Mouse (Mus musculus) layer of hippocampus, adult 11-12 months (tissue): ENCODE measurements around the gene Gm20696.

Experiments
- DNase-seq: peaks from one replicate; pipeline ENCODE4 v3.0.0; 2022; ENCODE audit warnings: low spot score

Gm20696 gene

DNA sequence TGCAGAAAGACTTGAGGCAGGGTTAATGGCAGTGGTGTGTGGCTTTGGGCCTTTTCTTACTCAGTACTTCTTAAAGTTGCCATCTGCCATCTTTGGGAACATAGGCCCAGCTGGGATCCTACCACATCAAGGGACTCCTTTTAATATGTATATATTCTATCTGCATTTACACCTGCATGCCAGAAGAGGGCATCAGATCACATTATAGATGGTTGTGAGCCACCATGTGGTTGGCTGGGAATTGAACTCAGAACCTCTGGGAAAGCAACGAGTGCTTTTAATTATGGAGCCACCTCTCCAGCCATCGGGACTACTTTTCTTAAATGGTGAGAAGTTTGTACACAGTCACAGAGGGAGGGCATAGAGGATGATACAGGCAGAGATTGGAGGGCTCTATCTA lies 93.3 kb downstream of the Gm20696 start:
- no peak for DNase-seq

DNA sequence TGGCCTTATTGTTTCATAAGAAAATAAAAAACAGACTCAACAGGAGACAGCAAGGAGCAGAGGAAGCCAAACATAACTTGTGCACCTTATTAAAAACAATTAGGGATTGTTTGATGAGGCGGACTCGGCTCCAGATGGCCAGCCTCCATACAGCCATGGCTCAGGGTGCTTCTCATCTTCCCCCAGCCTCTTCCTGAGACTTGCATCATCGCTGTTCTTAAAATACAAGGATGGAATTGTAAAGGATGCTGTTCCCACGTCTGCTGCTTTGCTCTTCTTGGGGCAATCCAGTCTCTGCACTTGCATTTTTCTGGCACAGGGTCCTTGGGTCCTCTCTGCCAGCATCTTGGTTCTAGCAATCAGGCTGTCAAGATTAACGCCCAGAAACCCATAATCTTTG lies 94.5 kb downstream of the Gm20696 start:
- no peak for DNase-seq

DNA sequence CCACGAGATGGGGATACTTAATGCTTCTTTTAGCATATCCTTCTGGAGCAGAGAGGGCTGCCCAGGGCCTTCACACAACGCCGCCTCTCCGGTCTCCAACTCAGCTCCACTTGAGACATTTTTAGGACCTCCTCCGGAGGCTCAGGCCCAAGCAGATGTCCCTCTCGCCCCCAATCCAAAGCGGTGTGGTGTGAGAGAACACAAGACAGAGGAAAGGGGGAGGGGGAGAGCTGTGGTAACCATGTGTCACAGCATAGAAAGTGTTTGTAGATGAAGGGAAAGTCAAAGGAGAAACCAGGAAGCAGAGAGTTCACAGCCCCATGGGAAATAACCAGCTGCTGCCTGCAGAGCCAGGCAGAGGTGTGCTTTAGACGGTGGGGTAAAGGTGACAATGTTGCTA lies 99.7 kb downstream of the Gm20696 start:
- DNase-seq, result no peak

DNA sequence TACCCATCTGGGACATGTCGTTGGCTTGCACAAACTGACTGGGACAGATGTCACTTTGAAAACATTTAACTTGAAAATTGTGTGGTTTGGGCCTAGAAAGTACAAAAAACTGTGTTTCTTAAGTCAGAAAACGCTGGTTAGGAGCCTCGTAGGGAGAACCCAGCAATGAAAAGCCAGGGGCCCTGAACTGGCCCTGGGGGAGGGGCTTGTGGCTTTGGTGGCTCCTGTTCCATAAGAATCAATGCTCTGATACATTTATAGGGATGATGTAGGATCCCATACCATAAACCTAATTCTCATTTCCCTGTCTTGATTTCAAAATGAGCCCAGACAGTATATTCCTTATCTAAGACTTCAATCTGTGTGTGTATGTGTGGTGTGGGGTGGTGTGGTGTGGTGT lies 101.8 kb downstream of the Gm20696 start:
- no peak for DNase-seq

DNA sequence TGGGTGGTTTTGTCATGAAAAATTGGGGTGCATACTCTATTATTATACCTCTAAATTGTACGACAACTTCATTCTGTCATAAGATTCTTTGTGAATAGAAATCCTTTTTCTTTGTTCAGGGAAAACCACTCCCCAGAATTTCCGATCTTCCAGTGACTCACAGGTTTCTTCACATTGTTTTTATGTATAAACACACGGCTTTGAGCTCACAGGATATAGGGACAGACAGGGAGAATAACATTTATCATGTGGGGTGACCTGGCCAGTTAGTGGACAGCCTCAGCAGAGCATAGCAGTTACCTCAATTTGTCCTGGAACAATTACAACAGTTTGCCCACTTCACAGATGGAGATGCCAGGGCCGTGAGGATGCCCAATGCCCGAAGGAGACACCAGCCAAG lies 109.6 kb downstream of the Gm20696 start:
- DNase-seq, result no peak

DNA sequence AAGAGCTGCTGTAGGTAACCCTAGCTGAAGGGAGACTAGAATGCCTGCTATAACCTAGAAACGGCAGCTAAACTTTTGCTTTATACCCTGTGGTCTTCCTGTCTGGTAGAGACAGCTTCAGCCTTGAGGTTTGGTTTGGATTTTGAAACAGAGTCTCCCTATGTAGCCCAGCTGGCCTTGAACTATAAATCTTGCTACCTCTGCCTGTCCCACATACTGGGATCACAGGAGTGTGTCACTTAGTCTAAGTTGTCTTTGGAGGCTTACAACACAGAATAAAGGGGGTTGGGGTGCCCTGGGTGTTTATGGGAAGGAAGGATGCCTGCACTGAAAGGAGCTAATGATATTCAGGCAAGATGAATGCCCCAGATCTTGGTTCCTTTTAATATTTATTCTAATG lies 113.8 kb downstream of the Gm20696 start:
- DNase-seq, result no peak

DNA sequence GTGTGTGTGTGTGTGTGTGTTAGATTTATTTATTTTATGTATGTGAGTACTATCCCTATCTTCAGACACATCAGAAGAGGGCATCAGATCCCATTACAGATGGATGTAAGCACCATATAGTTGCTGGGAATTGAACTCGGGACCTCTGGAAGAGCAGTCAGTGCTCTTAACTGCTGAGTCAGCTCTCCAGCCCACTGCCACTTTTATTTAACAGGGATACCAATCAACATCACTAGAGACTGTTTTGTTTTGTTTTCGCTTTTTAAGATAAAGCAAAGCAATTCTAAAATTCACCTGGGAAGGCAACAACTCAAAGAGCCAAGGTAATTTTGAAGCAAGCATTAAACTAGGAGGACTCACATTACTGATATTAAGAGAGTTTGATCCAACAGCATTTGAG lies 120.2 kb downstream of the Gm20696 start:
- DNase-seq, result no peak

DNA sequence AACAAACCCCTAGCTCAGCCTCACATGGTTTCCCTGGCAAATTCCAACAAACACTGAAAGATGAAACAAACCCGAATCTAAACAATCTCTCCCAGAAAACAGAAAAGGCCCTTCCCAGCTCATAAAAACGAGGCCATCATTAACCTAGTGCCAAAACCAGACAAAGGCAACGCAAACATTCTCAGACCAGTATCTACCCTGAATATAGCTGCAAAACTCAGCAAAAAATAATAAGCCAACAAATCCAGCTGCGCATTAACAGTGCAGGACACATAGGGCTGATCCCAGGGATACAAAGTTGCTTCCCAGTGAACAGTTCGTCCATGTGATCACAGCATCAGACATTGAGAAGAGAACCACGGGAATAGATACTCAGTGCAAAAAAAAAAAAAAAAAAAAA lies 121.2 kb downstream of the Gm20696 start:
- no peak for DNase-seq

DNA sequence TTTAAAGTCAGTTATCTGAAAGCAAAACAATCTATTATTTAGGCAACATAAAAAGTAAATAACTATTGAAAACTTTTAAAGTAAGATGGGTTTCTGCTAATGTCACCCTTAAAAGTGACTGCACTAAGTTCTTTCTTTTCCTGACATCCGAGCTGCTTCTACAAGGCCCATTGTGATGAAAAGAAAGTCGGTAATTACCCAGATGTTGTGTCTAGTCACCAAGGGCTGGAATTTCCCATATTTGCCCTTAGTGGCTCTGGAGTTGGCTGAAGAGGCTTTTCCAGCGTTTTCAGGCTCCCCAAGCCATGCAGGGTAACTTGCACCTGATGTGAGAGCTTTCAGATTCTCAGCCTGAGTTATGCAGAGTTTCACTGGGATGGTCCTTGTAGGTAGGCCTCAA lies 125.5 kb downstream of the Gm20696 start:
- DNase-seq, result no peak

DNA sequence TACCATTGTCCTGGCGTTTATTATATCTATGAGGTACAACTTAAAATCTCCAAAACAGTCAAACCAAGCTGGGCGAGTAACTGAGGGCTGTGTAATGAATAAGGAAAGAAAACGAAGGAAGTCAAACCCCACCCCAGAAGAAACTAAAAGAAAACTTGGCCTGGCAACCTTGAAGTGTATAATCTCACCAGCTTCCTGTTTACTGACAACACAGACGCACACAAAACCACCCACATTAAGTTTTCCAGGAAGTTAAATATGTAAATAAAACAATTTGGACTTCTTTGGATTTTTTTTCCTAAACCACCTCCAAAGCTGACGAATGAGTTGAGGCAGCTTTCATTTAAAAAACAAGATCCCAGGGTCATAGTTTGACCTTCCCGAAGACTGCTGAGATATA lies 125.9 kb downstream of the Gm20696 start:
- DNase-seq, result no peak

DNA sequence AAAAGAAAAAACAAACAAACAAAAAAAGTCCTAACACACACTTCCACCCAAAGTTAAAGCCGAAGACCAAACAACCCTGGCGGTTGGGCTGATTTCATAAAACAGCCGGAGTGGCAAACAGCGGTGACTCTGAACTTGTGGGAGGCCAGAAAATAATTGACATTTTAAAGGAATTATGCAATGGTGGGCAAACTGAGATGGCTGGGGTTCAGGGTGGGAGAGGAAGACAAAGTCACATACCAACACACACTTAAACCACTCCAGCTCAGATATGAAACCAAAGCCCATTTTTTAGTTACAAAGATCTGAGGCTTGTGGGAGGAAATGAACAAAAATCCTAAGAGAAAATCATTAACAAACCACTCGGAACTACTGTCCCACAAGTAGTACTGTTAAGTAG lies 126.5 kb downstream of the Gm20696 start:
- DNase-seq, result no peak

DNA sequence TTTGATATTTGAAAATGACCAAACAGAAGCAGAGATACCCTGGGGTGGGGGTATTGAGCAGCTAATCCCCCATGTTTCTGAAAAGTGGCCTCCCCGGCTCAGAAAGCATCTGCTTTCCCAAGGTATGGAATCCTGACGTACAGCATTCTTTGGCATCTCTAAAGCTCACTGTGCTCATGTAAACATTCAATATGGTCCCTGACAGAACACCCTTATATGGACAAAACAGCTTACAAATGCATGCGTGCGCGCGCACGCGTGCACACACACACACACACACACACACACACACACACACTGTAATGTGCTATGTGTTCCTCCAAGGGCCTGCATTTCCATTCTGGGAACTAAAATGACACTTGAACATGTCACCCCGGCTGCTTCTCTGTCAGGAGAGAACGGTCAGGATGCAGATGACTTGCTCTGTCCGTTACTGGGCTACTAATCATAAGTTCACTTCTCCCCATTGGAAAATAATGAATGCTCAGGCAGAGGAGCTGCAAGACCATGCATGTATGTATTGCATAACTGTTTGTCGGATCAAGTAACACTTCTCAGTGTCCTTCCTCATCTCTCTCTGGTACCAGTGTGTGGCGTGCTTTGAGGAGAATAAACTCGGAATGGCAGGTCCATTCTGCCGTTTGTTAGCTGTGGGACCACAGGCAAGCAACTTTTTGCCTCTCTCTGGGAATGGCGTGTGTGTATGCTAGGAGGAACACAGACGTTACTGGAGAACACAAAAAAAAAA lies 128.2 kb downstream of the Gm20696 start:
- no peak for DNase-seq

DNA sequence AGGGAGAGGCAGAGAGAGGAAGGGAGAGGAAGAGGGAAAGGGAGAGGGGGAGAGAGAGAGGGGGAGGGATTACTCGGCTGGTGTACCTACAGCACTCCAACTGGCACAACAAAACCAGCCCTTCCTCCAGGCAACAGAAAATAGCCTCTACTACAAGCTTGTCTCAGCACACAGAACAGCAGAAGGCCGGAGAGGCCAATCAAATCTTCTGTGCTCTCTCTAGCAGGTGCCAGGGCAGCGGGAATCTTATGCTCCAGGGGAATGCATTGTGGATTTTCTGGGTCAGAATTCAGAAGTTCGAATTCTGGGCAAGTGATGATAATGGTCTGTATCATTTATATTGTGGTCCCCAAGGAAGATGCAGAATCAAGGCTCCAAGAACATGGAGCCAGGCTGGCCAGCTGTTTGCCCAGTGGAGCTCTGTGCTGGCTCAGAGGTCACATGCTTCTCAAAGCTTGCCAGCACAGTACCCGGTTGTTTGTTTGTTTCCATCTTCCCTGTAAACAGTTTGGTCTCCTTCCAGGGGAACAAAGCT lies 132.3 kb downstream of the Gm20696 start:
- no peak for DNase-seq

DNA sequence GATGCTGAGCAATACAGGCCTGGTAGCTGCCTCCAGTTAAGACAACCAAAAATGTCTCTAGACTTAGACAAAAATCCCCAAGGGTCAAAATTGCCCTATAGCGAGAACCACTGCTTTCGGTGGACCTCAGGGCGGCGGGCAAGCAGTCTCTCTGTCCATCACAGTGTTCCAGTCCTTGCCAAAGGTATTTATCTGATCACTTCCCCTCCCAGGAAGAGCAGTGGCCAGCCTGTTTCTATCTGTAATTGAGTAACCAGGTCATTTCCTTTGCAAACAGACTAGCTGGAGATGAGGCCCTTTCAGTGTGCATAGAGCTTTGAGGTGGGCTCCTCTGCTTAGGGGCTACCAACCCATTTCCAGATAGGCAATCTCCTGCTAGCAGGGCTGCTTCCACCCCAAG lies 134.1 kb downstream of the Gm20696 start:
- no peak for DNase-seq

DNA sequence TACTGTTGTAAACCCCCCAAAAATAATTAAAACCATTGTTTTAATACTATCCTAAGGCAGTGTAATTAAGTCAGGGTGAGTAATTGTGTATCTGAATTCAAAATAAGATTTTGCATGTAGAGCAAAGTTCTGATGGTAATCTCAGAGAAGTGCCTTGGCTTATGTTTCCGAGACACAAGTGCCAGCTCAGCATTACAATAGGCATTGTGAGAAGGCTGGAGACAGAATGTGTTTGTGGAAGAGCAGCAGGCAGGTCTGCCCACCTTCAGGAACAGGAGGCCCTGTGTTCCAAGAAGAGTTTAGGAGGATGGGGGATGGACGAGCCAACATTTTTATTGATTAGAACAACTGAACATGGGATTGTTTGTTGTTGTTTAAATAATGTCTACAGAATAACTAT lies 137.6 kb downstream of the Gm20696 start:
- DNase-seq, result no peak

DNA sequence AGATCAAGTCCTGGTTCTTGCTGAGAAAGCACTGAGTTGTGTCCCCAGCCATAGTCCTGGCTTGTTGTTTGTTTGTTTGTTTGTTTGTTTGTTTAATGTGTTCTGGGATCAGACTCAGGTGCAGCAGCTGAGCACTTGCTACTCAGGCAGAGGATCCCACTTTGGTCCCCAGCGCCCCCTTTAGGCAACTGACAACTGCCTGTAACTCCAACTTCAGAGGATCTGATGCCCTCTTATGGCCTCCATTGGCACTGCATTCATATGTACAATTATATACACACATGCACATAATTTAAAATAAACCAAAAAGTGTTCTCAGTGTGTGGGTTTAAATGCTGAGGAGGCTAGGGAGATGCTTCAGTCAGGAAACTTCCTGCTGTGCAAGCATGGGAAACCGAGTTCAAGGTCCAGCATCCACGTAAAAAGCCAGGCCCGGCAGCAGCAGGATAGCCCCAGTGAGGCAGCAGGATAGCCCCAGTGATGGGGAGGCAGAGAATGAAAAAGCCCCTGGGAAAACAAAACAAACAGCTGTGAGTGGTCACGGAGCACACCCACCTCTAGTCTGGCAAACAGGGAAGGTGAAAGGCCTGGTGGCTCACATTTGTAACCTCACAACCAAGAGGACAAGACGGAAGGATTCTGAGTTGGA lies 139.0 kb downstream of the Gm20696 start:
- DNase-seq, result no peak

DNA sequence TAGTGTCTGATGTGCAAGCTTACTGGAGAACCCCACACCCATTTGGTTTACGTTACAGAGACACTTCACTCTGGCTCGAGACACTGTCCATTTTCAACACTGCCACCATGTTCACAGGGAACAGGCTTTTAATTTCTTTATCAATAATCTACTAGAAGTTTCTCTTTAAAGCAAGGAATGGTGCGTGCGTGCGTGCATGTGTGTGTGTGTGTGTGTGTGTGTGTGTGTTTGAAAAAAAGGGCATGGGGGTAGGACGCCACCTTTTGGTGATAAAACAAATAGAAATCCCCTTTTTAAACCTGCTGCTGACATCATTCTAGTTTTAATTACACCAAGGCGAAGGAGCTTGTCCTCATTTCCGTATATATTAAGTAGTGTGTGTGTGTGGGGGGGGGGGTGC lies 141.2 kb downstream of the Gm20696 start:
- DNase-seq, result peak; percentile 32

DNA sequence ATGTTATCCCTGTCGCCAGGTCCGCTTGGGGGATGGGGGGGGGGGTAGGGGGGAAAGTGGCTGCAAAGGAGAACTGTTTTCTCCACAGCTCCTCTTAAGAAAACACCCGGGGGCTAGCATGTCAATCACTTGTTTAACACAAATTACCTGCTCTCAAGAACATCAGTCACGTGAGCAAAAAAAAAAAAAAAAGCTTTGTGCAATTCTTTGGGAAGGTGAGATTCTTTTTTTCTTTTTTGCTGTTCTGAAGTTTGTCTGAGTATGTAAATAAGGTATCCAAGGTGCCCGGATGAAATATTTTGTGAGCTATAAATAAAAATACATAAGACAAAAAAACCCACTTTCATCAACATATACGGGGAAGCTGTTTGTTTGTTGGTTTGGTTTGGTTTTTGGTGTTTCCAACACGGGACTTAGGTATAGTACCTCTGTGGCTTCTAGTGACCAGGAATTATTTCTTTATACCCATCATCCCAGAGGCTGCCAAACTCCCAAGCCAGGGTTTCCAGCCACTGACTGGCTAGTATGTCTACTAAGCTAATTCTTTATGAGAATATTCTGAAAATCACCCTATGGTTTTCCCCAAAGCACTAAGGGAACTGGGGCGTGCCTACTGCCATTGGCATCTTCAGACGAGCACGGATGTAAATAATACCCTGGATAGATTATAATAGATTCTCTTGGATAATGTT lies 142.8 kb downstream of the Gm20696 start:
- DNase-seq, result no peak

DNA sequence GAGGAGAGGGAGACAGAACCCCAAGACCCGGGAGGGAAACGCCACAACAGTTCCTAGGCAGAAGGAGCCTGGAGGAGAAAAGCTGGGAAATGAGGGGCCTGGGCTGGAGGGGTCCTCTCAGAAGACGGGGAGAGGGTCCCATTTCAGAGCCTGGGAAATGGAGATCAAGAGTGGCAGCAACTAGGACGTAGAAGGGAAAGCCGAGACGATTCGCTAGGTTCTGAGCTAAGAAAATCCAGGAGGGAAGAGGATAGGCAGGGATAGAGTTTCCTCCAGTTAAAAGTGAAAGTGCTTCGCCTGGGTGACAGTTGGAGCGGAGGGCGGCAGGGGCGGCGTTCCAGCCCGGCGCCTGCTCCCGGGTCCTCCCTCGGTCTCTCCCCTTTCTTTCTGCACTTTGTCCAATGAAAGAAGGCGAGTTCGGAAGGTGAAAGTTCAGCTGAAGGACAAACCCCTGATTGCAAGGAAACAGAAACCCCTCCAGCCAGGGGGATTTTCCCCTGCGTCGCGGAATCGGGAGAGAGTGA lies 143.4 kb downstream of the Gm20696 start:
- DNase-seq, result peak; percentile 77

DNA sequence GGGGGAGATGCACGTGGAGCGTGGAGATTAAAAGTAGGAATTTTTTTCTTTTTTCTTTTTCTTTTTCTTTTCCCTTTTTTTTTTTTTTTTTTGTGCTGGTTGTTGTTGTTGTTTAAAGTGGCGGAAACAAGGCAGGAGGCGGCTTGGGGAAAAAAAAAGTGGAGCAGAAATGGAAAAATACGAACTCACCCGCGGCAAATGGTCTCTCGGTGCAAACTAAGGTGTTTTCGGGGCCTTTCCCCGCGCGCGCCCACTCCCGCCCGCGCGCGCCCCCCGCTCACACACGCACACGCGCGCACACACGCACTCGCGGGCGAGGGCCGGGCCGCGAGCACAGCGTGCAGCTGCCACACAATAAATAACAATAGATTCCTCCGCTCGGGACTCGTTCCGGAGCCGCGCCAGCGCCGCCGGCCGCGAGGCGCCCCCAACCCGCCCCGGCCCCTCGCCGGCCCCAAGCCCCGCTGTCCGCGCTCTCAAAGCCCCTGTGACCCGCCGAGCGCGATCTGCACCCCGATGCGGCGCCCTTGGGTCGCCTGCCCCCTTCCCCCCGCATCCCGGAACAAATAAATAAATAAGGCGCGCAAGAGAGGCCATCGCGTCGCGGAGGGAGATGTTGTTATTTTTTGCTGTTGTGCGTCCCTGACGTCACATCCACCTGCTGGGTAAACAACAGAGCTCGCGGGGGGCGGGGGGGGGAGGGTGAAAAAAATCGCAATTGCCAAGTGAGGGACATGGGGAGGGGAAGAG lies 144.1 kb downstream of the Gm20696 start, which contains the start of gene Foxp1:
TSS of gene Foxp1 (minus strand) at position 363 of the 750 bp plus-strand sequence.
- peak; percentile 86 for DNase-seq

DNA sequence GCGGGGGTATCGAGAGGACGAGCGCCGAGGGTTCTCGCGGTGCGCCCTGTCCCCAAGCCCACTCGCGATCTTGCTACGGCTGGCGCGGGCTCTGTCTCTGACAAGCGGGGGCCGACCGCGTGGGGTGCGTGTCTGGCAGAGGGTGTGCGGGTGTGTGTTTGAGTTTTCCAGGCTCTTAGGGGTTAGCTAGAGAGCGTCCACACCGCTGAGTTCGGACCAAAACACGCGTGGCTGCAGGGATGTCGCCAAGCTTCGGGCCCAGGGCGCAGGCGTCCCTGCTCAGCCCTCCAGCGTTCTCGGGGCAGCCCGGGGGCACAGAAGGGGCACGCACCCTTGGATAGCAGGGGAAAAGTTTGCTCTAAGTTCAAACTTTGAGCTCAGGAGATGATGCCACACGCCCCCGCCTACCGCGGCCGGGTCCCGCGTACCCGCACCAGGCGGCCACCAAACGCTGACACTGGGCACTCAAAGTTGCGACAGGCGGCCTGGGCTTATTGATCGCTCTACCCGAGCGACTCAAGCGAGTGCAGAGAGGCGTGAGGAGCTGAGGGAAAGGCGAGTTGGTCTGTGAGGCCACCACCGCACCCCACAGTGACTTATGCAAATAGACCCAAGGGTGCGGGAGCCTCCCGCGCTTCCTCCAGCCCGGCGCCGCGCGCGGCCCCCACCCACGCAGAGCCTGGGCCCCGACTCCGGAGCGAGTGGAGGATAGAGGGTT lies 144.8 kb downstream of the Gm20696 start:
- peak; percentile 36 for DNase-seq
